Mouse (Mus musculus) CH12.LX (cell line): Measurements from ENCODE around the gene Dclk2.

ENCODE experiments used
- CTCF ChIP-seq, 2 experiments: IDR thresholded peaks in 1 of 2; conservative IDR thresholded peaks in 1 of 2; 2 replicates each; pipeline ENCODE4 v1.5.1; 2011 to 2012; ENCODE audit warnings: low read depth in 2 of 2, low read length in 2 of 2, improper control_type of control experiment in 1 of 2, inconsistent platforms in 1 of 2, mild to moderate bottlenecking in 1 of 2, moderate library complexity in 1 of 2
- EP300 ChIP-seq: IDR thresholded peaks from 2 replicates; pipeline ENCODE4 v1.6.1; 2011; ENCODE audit warnings: low read length, improper control_type of control experiment
- MAFK ChIP-seq: IDR thresholded peaks from 2 replicates; pipeline ENCODE4 v1.6.1; 2011; ENCODE audit warnings: low read length, improper control_type of control experiment; ENCODE audit not compliant: insufficient replicate concordance
- POLR2AphosphoS2 ChIP-seq: IDR thresholded peaks from 2 replicates; pipeline ENCODE4 v1.6.1; 2011; ENCODE audit warnings: low read depth, low read length, improper control_type of control experiment
- USF1 ChIP-seq: IDR thresholded peaks from 2 replicates; pipeline ENCODE4 v1.6.1; 2014; ENCODE audit warnings: low read depth, mild to moderate bottlenecking, inconsistent platforms, low read length, improper control_type of control experiment
- ZNF384 ChIP-seq: IDR thresholded peaks from 2 replicates; pipeline ENCODE4 v1.6.1; 2012; ENCODE audit warnings: low read depth, low read length, improper control_type of control experiment, inconsistent platforms

DNA sequence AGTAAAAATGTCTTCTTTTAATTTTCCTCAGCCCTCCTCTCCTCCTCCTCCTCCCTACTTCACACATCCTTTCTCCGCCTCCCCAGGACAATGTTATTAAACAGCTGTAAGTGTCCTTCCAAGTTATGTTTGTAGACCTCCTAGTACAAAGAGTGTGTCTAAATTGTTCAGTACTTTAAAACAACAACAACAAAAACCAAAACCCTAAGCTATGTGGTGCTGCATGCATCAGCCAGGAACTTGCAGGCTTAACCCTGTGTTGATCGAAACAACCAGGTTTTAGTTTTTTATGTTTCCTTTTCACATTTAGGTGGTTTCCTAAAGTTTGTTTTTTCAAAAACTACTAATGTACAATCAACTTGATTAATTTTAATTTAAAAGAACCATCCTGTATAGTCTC lies 71.3 kb downstream of the Dclk2 start:
- no peak for TF ChIP-seq POLR2AphosphoS2
- TF ChIP-seq MAFK: no peak
- no peak for TF ChIP-seq CTCF (conservative IDR thresholded peaks at IDR 0.05 in 1 of 2, IDR thresholded peaks at IDR 0.05 in 1 of 2; ENCODE audit: low read depth in 2 of 2, low read length in 2 of 2)
- no peak for TF ChIP-seq EP300
- no peak for TF ChIP-seq ZNF384
- TF ChIP-seq USF1: no peak
